Mouse (Mus musculus): ENCODE data around the gene Stk32b. TPM values are rescaled to one million over a fixed set of nuclear protein-coding genes. Genes with fewer than 3 reads are reported as not detected.

Gene Stk32b
- polyA plus RNA-seq, 1 experiment from 2014 or later = 0.26 TPM

DNA sequence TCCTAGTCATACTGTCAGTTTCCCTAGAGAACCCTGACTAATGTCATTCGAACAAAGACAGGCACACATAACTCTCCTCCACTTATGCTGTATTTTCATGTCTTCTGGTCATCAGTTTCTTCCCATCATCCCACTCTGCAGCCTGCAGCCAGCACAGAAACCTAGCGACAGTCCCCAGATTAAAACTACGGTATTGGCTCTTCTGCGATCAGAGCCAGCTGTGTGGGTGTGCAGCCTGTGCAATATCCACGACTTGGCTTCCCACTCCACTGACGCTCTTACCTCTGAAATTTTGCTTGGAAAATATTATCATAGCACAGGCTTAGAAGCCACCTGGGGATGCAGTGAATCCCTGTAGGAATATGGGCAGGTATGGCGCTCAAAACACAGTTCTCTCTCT, 19.7 kb downstream of the Stk32b start:
- 85% methylated on average over 7 of the region's 7 CpGs for WGBS
- Histone ChIP-seq H3K9ac (ENCODE audit: low read depth, low read length) (no peak overlapping the region), H3K4me2 (no peak overlapping the region), H3K27me3 (replicated peaks; ENCODE audit: control insufficient read depth, insufficient read depth, low read length) (no peaks in the 10 kb centered on the region), H3K4me3 (ENCODE audit: low read depth, low read length) (no peak overlapping the region), H3K9me3 (ENCODE audit: control insufficient read depth, low read length) (no peaks in the 10 kb centered on the region; the same call in 1 of the 2 replicates), H3K4me1 (replicated peaks; ENCODE audit: control insufficient read depth, insufficient read depth, low read length) (no peaks in the 10 kb centered on the region), H3K27ac (ENCODE audit: low read depth, low read length) (no peak overlapping the region), H3K36me3 (ENCODE audit: control insufficient read depth, insufficient read depth, low read length) (no peaks in the 10 kb centered on the region)
- ATAC-seq (replicated peaks; ENCODE audit: low FRiP score) (no peak), DNase-seq (ENCODE audit: low spot score) (no peak)

GRCm38 (mm10) chr5:37695773-37696172, 21.2 kb downstream of the Stk32b start:
- H3K4me2 ChIP-seq = no peak overlapping the region
- no peaks in the 10 kb centered on the region for H3K36me3 ChIP-seq (ENCODE audit: control insufficient read depth, insufficient read depth, low read length)
- H3K4me3 ChIP-seq (ENCODE audit: low read depth, low read length) = no peak overlapping the region
- H3K4me1 ChIP-seq (replicated peaks; ENCODE audit: control insufficient read depth, insufficient read depth, low read length) = no peaks in the 10 kb centered on the region
- H3K9me3 ChIP-seq (ENCODE audit: control insufficient read depth, low read length) = no peaks in the 10 kb centered on the region; the same call in 1 of the 2 replicates
- H3K27ac ChIP-seq (ENCODE audit: low read depth, low read length) = no peak overlapping the region
- DNase-seq (ENCODE audit: low spot score) (no peak), ATAC-seq (replicated peaks; ENCODE audit: low FRiP score) (no peak)
- no peaks in the 10 kb centered on the region for H3K27me3 ChIP-seq (replicated peaks; ENCODE audit: control insufficient read depth, insufficient read depth, low read length)
- no peak overlapping the region for H3K9ac ChIP-seq (ENCODE audit: low read depth, low read length)
- 63% methylated on average over 4 of the region's 4 CpGs for WGBS

DNA sequence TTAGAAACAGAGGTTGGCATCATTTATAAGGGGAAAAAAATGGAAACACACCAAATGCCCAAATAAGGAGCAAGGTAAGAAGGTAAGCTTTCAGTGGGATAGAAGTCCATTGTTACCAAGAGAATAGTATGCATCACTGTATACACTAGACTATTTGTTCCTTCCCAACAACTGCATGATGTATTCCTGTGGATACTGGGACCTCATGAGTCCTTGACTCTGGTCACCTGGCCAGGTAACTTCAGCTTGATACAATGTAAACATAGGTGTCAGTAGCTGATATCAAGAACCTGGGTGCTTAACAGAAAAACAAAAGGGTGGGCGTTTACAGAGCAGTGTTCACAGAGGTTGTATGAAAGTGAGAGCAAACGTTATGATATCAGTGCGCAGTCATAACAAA, 24.2 kb downstream of the Stk32b start:
- Histone ChIP-seq H3K27me3 (replicated peaks; ENCODE audit: control insufficient read depth, insufficient read depth, low read length) (no peaks in the 10 kb centered on the region), H3K4me2 (no peak overlapping the region), H3K9me3 (ENCODE audit: control insufficient read depth, low read length) (no peaks in the 10 kb centered on the region; the same call in 1 of the 2 replicates), H3K4me1 (replicated peaks; ENCODE audit: control insufficient read depth, insufficient read depth, low read length) (no peaks in the 10 kb centered on the region), H3K36me3 (ENCODE audit: control insufficient read depth, insufficient read depth, low read length) (no peaks in the 10 kb centered on the region), H3K4me3 (ENCODE audit: low read depth, low read length) (no peak overlapping the region), H3K27ac (ENCODE audit: low read depth, low read length) (no peak overlapping the region), H3K9ac (ENCODE audit: low read depth, low read length) (no peak overlapping the region)
- ATAC-seq (replicated peaks; ENCODE audit: low FRiP score) (no peak), DNase-seq (ENCODE audit: low spot score) (no peak)
- 79% methylated on average over 3 of the region's 3 CpGs for WGBS

- no peaks in the 10 kb centered on the region for H3K36me3 ChIP-seq (ENCODE audit: control insufficient read depth, insufficient read depth, low read length)
- no peak overlapping the region for H3K9ac ChIP-seq (ENCODE audit: low read depth, low read length)
- no peak overlapping the region for H3K4me2 ChIP-seq
- H3K27me3 ChIP-seq (replicated peaks; ENCODE audit: control insufficient read depth, insufficient read depth, low read length) = no peaks in the 10 kb centered on the region
- no peak overlapping the region for H3K4me3 ChIP-seq (ENCODE audit: low read depth, low read length)
- H3K9me3 ChIP-seq (ENCODE audit: control insufficient read depth, low read length) = no peaks in the 10 kb centered on the region
- H3K4me1 ChIP-seq (replicated peaks; ENCODE audit: control insufficient read depth, insufficient read depth, low read length) = no peaks in the 10 kb centered on the region
- no peak overlapping the region for H3K27ac ChIP-seq (ENCODE audit: low read depth, low read length)
- DNase-seq (ENCODE audit: low spot score) (no peak), ATAC-seq (replicated peaks; ENCODE audit: low FRiP score) (no peak)
- WGBS = 80% methylated on average over 7 of the region's 7 CpGs
Observed at GRCm38 (mm10) chr5:37670781-37671180, 46.2 kb downstream of the Stk32b start.

DNA sequence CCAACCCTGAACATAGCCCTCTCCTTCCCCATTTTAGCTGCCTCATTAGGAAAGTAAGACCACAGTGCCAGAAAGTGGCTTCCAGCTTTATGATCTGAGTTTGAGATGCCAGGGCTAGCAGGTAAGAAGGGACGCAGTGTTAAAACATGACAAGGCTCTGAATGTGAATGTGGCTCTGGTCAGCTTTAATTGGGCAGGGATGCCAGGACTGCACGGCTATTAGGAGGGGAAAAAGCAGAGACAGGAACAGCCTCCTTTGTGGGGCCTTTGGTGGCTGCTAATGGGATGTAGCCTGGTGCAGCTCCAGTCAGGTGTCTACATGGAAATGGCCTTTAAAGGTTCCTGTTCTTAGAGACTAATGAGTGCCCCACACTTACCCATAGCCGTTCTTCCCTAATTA, 52.0 kb downstream of the Stk32b start:
- no peak for ATAC-seq (replicated peaks; ENCODE audit: low FRiP score)
- Histone ChIP-seq H3K9ac (ENCODE audit: low read depth, low read length) (no peak overlapping the region), H3K9me3 (ENCODE audit: control insufficient read depth, low read length) (no peaks in the 10 kb centered on the region), H3K27ac (ENCODE audit: low read depth, low read length) (no peak overlapping the region), H3K27me3 (replicated peaks; ENCODE audit: control insufficient read depth, insufficient read depth, low read length) (no peaks in the 10 kb centered on the region), H3K4me2 (no peak overlapping the region), H3K4me1 (replicated peaks; ENCODE audit: control insufficient read depth, insufficient read depth, low read length) (no peaks in the 10 kb centered on the region), H3K36me3 (ENCODE audit: control insufficient read depth, insufficient read depth, low read length) (no peaks in the 10 kb centered on the region), H3K4me3 (ENCODE audit: low read depth, low read length) (no peak overlapping the region)
- DNase-seq (ENCODE audit: low spot score) = no peak
- WGBS = 76% methylated on average over 3 of the region's 3 CpGs

GRCm38 (mm10) chr5:37659177-37659576, 57.8 kb downstream of the Stk32b start:
- no peak for ATAC-seq (replicated peaks; ENCODE audit: low FRiP score)
- Histone ChIP-seq H3K27ac (ENCODE audit: low read depth, low read length) (no peak overlapping the region), H3K36me3 (ENCODE audit: control insufficient read depth, insufficient read depth, low read length) (no peaks in the 10 kb centered on the region), H3K4me2 (no peak overlapping the region), H3K4me1 (replicated peaks; ENCODE audit: control insufficient read depth, insufficient read depth, low read length) (no peaks in the 10 kb centered on the region), H3K9ac (ENCODE audit: low read depth, low read length) (no peak overlapping the region), H3K4me3 (ENCODE audit: low read depth, low read length) (no peak overlapping the region), H3K27me3 (replicated peaks; ENCODE audit: control insufficient read depth, insufficient read depth, low read length) (no peaks in the 10 kb centered on the region), H3K9me3 (ENCODE audit: control insufficient read depth, low read length) (no peaks in the 10 kb centered on the region)
- 87% methylated on average over 4 of the region's 4 CpGs for WGBS
- DNase-seq (ENCODE audit: low spot score) = no peak

GRCm38 (mm10) chr5:37657741-37658140, 59.2 kb downstream of the Stk32b start:
- no peaks in the 10 kb centered on the region for H3K27me3 ChIP-seq (replicated peaks; ENCODE audit: control insufficient read depth, insufficient read depth, low read length)
- H3K4me1 ChIP-seq (replicated peaks; ENCODE audit: control insufficient read depth, insufficient read depth, low read length) = no peaks in the 10 kb centered on the region
- WGBS = 83% methylated on average over 6 of the region's 6 CpGs

DNA sequence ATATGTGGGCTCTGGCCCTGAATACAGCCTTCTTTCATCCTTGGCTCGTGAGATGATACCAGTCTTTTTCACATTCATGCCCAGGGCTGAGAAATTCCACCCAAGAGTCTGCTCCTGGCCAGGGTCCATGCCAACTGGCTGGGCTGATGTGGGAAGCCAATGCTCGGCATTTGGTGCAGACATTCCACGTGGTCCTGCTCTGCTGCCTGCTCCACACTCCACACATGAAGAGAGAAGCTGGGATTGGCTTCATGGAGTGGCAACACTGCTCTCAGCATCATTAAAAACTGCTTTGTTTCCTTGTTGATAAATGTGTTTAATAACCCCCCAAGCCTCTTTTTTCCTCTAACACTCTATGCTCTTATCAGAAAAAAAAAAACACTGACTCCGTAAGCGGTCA, 61.8 kb downstream of the Stk32b start:
- Histone ChIP-seq H3K9me3 (ENCODE audit: control insufficient read depth, low read length) (no peaks in the 10 kb centered on the region), H3K4me1 (replicated peaks; ENCODE audit: control insufficient read depth, insufficient read depth, low read length) (no peaks in the 10 kb centered on the region), H3K36me3 (ENCODE audit: control insufficient read depth, insufficient read depth, low read length) (no peaks in the 10 kb centered on the region), H3K27ac (ENCODE audit: low read depth, low read length) (no peak overlapping the region), H3K27me3 (replicated peaks; ENCODE audit: control insufficient read depth, insufficient read depth, low read length) (no peaks in the 10 kb centered on the region), H3K4me2 (no peak overlapping the region), H3K4me3 (ENCODE audit: low read depth, low read length) (no peak overlapping the region), H3K9ac (ENCODE audit: low read depth, low read length) (no peak overlapping the region)
- ATAC-seq (replicated peaks; ENCODE audit: low FRiP score) = no peak
- DNase-seq (ENCODE audit: low spot score) = no peak
- 70% methylated on average over 5 of the region's 5 CpGs for WGBS

More at GRCm38 (mm10) chr5:37657741-37658140, 59.2 kb downstream of the Stk32b start:
- Histone ChIP-seq H3K9ac (ENCODE audit: low read depth, low read length) (no peak overlapping the region), H3K36me3 (ENCODE audit: control insufficient read depth, insufficient read depth, low read length) (no peaks in the 10 kb centered on the region), H3K27ac (ENCODE audit: low read depth, low read length) (no peak overlapping the region), H3K9me3 (ENCODE audit: control insufficient read depth, low read length) (no peaks in the 10 kb centered on the region), H3K4me2 (no peak overlapping the region), H3K4me3 (ENCODE audit: low read depth, low read length) (no peak overlapping the region)
- ATAC-seq (replicated peaks; ENCODE audit: low FRiP score) (no peak), DNase-seq (ENCODE audit: low spot score) (no peak)

DNA sequence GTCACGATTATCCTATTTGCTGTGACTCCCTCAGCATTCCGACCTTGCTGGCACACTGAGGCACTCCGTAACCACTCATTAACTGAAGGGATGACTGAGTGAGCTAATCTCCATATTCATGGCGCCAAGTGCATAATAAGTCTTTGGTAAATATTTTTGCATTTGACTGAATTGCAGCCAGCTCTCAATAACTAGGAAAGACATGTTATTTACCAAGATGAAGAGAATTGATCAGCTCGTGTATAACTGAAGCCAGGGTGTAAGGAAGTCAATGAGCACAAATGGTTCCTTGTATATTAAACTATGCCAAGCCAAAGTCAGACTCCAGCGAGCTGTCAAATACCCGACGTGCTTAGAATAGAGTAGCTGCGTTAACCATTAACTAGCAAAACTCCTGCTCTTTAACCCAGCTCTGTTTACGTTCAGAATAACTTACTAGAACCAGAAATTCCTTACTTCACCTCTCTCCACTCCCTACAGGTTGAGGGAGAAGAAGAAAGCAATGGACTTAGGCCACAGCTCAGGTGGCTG, 66.2 kb downstream of the Stk32b start:
- ATAC-seq (replicated peaks; ENCODE audit: low FRiP score) = no peak; the same call in 1 of the 2 replicates
- H3K27me3 ChIP-seq (replicated peaks; ENCODE audit: control insufficient read depth, insufficient read depth, low read length) = no peaks in the 10 kb centered on the region

More for the DNA sequence above, 66.2 kb downstream of the Stk32b start:
- Histone ChIP-seq H3K9me3 (ENCODE audit: control insufficient read depth, low read length) (no peaks in the 10 kb centered on the region), H3K36me3 (ENCODE audit: control insufficient read depth, insufficient read depth, low read length) (no peaks in the 10 kb centered on the region), H3K4me3 (ENCODE audit: low read depth, low read length) (no peak overlapping the region), H3K4me1 (replicated peaks; ENCODE audit: control insufficient read depth, insufficient read depth, low read length) (no peaks in the 10 kb centered on the region), H3K4me2 (no peak overlapping the region), H3K27ac (ENCODE audit: low read depth, low read length) (no peak overlapping the region), H3K9ac (ENCODE audit: low read depth, low read length) (no peak overlapping the region)
- no peak for DNase-seq (ENCODE audit: low spot score)
- WGBS = 65% methylated on average over 10 of the region's 10 CpGs
